Mouse (Mus musculus) megakaryocyte, adult 5-6 weeks (primary cell): ENCODE results near the gene Fam196b. TPM values are rescaled to one million over a fixed set of nuclear protein-coding genes. Genes with fewer than 3 reads are reported as not detected.

Experiments used
- total RNA-seq, 2 experiments: library from RNA; stranded (forward) in 1 of 2; stranded (reverse) in 1 of 2; fragments of 153-499, 151-499 nt in 1 of 2; fragments of 221-1000, 200-1000 nt in 1 of 2; gene quantifications; 2 replicates each; pipeline versions ENCODE4 v1.2.3 to v1.2.4; 2015 to 2017

Fam196b gene
- total RNA-seq, 2 experiments from 2014 or later = 0.11 TPM; not detected in 1

Other genes with a start within 250 kb of the Fam196b start
- 0.41 and 0.42 TPM in 2 replicates for gene 4930469K13Rik, start 216.3 kb upstream of the Fam196b start, total RNA-seq (2015)
- not detected in 2 replicates for gene 4930469K13Rik, start 216.3 kb upstream of the Fam196b start, total RNA-seq (2017)
- not detected in 2 replicates for gene Foxi1, start 106.7 kb upstream of the Fam196b start, total RNA-seq (2015)
- not detected in 2 replicates for gene Foxi1, start 106.7 kb upstream of the Fam196b start, total RNA-seq (2017)